ENCODE assay signal across 8 mouse cellular contexts in the genomic region with DNA sequence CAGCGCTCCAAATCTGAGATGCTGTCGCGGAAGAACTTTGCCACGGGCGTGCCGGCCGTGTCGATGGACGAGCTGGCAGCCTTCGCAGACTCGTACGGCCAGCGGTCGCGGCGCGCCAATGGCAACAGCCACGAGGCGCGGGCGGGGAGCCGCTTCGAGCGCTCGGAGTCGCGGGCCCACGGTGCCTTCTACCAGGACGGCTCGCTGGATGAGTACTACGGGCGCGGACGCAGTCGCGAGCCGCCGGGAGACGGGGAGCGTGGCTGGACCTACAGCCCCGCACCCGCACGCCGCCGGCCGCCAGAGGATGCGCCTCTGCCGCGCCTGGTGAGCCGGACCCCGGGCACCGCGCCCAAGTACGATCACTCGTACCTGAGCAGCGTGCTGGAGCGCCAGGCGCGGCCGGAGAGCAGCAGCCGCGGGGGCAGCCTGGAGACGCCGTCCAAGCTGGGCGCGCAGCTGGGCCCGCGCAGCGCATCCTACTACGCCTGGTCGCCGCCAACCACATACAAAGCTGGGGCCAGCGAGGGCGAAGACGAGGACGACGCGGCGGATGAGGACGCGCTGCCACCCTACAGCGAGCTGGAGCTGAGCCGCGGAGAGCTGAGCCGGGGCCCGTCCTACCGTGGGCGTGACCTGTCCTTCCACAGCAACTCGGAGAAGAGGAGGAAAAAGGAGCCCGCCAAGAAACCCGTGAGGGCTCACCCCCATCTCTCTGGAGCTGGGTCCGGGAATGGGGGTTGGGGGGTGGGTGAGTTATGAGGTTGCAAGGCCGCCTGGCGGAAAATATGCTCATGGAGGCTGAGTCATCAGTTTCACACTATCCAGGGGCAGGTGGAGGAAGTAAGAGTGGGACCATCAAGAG. TPM values are rescaled to one million over a fixed set of nuclear protein-coding genes. Genes with fewer than 3 reads are reported as not detected.
DNase-seq lines count a peak whose midpoint lies in the region; ATAC-seq lines count a peak whose summit lies in the region.

No protein-coding gene starts in this region.

- WGBS in heart, embryonic 14.5 days: under 1% methylated on average over 91 of the region's 94 CpGs
- under 1% methylated on average over 88 of the region's 94 CpGs for WGBS in limb, embryonic 11.5 days
- 3% methylated on average over 92 of the region's 94 CpGs for WGBS in midbrain, embryonic 12.5 days

- peak; percentile 54; the same call in 1 of the 2 replicates for ATAC-seq in heart, embryonic 14.5 days (ENCODE audit: insufficient number of reproducible peaks, insufficient read depth, low FRiP score, low read depth)
- ATAC-seq in limb, embryonic 11.5 days (ENCODE audit: insufficient number of reproducible peaks, low FRiP score, low TSS enrichment, low read depth): peak; percentile 76
- peak; percentile 76 for ATAC-seq in midbrain, embryonic 12.5 days (ENCODE audit: low FRiP score, low read depth)

- peak overlapping the region; percentile 31; the same call in 1 of the 2 replicates for H3K9ac ChIP-seq in heart, embryonic 14.5 days (ENCODE audit: low read length)
- H3K9ac ChIP-seq in limb, embryonic 11.5 days (ENCODE audit: low read length): peak overlapping the region; percentile 57
- H3K9ac ChIP-seq in midbrain, embryonic 12.5 days (replicated peaks): peak overlapping the region; percentile 67

- peaks cover 30% of the 10 kb centered on the region for H3K27me3 ChIP-seq in heart, embryonic 14.5 days (ENCODE audit: control insufficient read depth, insufficient read depth, low read length)
- peaks cover 7% of the 10 kb centered on the region for H3K27me3 ChIP-seq in limb, embryonic 11.5 days (ENCODE audit: control insufficient read depth, insufficient read depth, low read length)
- H3K27me3 ChIP-seq in midbrain, embryonic 12.5 days: peaks cover 15% of the 10 kb centered on the region

- H3K4me3 ChIP-seq in heart, embryonic 14.5 days (ENCODE audit: control insufficient read depth in 1 of 2, insufficient read depth in 1 of 2, low read depth in 1 of 2, low read length in 2 of 2): peak overlapping the region; percentile 46 to 60
- peak overlapping the region; percentile 59 for H3K4me3 ChIP-seq in limb, embryonic 11.5 days (ENCODE audit: low read depth, low read length)
- H3K4me3 ChIP-seq in midbrain, embryonic 12.5 days: peak overlapping the region; percentile 52

- peak; percentile 32 to 58 for DNase-seq in layer of hippocampus, postnatal 10 days (ENCODE audit: low spot score in 2 of 2)
- DNase-seq in layer of hippocampus, postnatal 25 days (ENCODE audit: extremely low spot score in 1 of 2, low spot score in 1 of 2): no peak
- DNase-seq in cerebellum, postnatal 36 days: peak; percentile 37 to 48
- peak; percentile 70 for DNase-seq in limb, embryonic 11.5 days (ENCODE audit: low spot score)
- DNase-seq in urinary bladder, postnatal 14 days (ENCODE audit: low spot score): peak; percentile 18
- DNase-seq in spleen, postnatal 4 days (ENCODE audit: low spot score in 2 of 2): no peak

- H3K27ac ChIP-seq in heart, embryonic 14.5 days (replicated peaks in 1 of 2; ENCODE audit: control insufficient read depth in 1 of 2, insufficient read depth in 1 of 2, low read depth in 2 of 2, low read length in 2 of 2): no peak overlapping the region
- no peak overlapping the region for H3K27ac ChIP-seq in limb, embryonic 11.5 days (replicated peaks; ENCODE audit: low read depth, low read length)
- H3K27ac ChIP-seq in midbrain, embryonic 12.5 days (replicated peaks): peak overlapping the region; percentile 65

- no peaks in the 10 kb centered on the region for H3K36me3 ChIP-seq in heart, embryonic 14.5 days (ENCODE audit: control insufficient read depth, insufficient read depth, low read length)
- H3K36me3 ChIP-seq in limb, embryonic 11.5 days (ENCODE audit: control insufficient read depth, insufficient read depth, low read length): no peaks in the 10 kb centered on the region
- H3K36me3 ChIP-seq in midbrain, embryonic 12.5 days: peaks cover 35% of the 10 kb centered on the region

- H3K9me3 ChIP-seq in heart, embryonic 14.5 days (ENCODE audit: control insufficient read depth, low read length): no peaks in the 10 kb centered on the region
- H3K9me3 ChIP-seq in limb, embryonic 11.5 days (ENCODE audit: control insufficient read depth, low read length): no peaks in the 10 kb centered on the region
- H3K9me3 ChIP-seq in midbrain, embryonic 12.5 days: no peaks in the 10 kb centered on the region

- H3K4me1 ChIP-seq in heart, embryonic 14.5 days (ENCODE audit: control insufficient read depth in 2 of 2, insufficient read depth in 2 of 2, low read length in 2 of 2): peaks cover 0 to 3% of the 10 kb centered on the region in 2 experiments; a peak in 2 of 4 replicates
- 0 out of 2 replicates have a peak, but pooled peaks cover 2% of the 10 kb centered on the region for H3K4me1 ChIP-seq in limb, embryonic 11.5 days (ENCODE audit: control insufficient read depth, insufficient read depth, low read length)
- H3K4me1 ChIP-seq in midbrain, embryonic 12.5 days: peaks cover 18% of the 10 kb centered on the region

- peak overlapping the region; percentile 80 for H3K4me2 ChIP-seq in heart, embryonic 14.5 days (ENCODE audit: low read length)
- H3K4me2 ChIP-seq in limb, embryonic 11.5 days (ENCODE audit: low read depth, severe bottlenecking): peak overlapping the region; percentile 98
- peak overlapping the region; percentile 81 for H3K4me2 ChIP-seq in midbrain, embryonic 12.5 days (replicated peaks)

RNA-seq across cellular contexts. Expression of gene Ildr2, which starts 55.1 kb away (rescaled TPM):
- total RNA-seq in layer of hippocampus, postnatal 10 days (2021): 10 to 100 TPM; 89.2 to 90.3 TPM
- total RNA-seq in layer of hippocampus, postnatal 25 days (2021): 10 to 100 TPM; 66.8 to 70.1 TPM
- polyA plus RNA-seq in heart, embryonic 14.5 days (2014; fragmentation: Nextera tagmentation; extraction: Ambion mirVana): 1.5 and 1.7 TPM in 2 replicates
- polyA plus RNA-seq in limb, embryonic 11.5 days (2014; fragmentation: Nextera tagmentation; extraction: Ambion mirVana): 0.64 and 0.77 TPM in 2 replicates
- 10.8 and 11.1 TPM in 2 replicates for polyA plus RNA-seq in midbrain, embryonic 12.5 days (2016; fragmentation: Nextera tagmentation; extraction: Ambion mirVana)

Comparison
In these comparisons a context has a peak if more than half of its experiments do, and no peak if none do; other contexts are left out.
1. DNase-seq: peak in layer of hippocampus, postnatal 10 days (2 of 2), cerebellum, postnatal 36 days (2 of 2), limb, embryonic 11.5 days (single experiment) and urinary bladder, postnatal 14 days (single experiment); none in layer of hippocampus, postnatal 25 days (0 of 2) and spleen, postnatal 4 days (0 of 2).
2. Peak in every context shown above with its lines, with median percentiles within 50 percentile points of each other: ATAC-seq, H3K4me2 ChIP-seq, H3K4me3 ChIP-seq and H3K9ac ChIP-seq.